Mouse (Mus musculus): Measurements from ENCODE around the gene Cgnl1.
A peak's percentile ranks its signal among the peaks of the same experiment; 100 is the strongest.
"Not testable (repeated sequence)": the region's sequence is repeated elsewhere in the genome, so short reads cannot be mapped to it uniquely, and the experiment has no call there.

Gene Cgnl1

DNA sequence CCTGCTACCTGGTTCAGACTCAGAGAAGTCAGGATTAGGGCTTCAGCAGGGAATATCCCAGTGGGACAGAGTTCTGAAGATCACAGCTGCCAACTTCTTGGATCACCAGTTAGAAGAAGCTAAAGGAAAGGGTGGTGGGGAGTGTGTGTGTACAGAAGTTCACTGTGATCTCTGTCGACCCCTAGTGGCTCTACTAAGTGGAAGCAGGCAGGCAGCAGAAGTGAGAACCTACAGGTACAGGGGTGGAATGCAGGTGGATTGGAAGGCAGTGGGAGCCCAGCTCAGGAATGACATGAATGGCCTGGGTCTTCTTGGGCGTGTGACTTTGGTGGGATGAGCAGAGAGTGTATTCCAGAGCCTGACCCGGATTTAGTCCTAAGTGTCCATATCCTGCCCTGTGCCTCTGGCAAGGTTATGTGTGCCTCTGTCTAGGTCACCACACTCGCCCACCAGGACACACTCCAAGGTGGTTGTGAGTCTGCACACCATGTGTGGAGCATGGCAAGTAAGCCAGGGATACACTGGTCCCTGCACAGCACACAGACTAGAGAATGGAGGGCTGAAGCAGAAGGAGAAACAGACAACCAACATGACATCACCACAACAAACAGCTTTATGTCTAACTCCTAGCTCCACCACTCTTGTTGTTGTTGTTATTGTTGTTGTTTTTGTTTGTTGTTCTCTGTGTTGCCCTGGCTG, 147.4 kb downstream of the Cgnl1 start:
- peak in 1 of 2 experiments; percentile 17 for DNase-seq (ENCODE audit: low spot score in 2 of 2)

DNA sequence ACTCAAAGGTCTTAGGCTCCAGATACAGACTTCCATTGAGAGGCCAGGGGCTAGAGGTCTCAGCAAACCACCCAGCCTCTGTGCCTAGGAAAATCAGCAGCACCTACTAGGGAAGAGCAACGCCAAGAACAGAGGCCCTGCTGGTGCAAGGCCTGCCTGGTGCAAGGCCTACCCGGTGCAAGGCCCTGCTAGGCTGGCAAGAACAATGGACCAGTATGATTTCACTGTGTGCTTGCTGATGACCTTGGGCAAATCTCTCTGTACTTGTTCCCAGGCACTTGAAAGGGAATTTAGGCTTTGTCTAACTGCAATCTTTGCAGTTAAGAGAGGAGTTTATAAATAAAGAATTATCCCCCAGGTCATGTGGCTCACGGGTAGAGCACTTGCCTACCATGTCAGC, 148.8 kb downstream of the Cgnl1 start:
- no peak for DNase-seq (ENCODE audit: low spot score in 2 of 2)

- no peak for DNase-seq (ENCODE audit: low spot score in 2 of 2)
Measured at GRCm38 (mm10) chr9:71621968-71622367, 149.4 kb downstream of the Cgnl1 start.

- DNase-seq (ENCODE audit: low spot score in 2 of 2), result not testable (repeated sequence)
Measured at GRCm38 (mm10) chr9:71620116-71620515, 151.3 kb downstream of the Cgnl1 start.

GRCm38 (mm10) chr9:71617363-71617762, 154.0 kb downstream of the Cgnl1 start:
- no peak for DNase-seq (ENCODE audit: low spot score in 2 of 2)

- DNase-seq (ENCODE audit: low spot score in 2 of 2), result peak; percentile 17 to 75
Measured at GRCm38 (mm10) chr9:71616185-71616584, 155.2 kb downstream of the Cgnl1 start.

- DNase-seq (ENCODE audit: low spot score in 2 of 2), result peak in 1 of 2 experiments; percentile 16
Measured at GRCm38 (mm10) chr9:71614643-71615042, 156.8 kb downstream of the Cgnl1 start.

- DNase-seq (ENCODE audit: low spot score in 2 of 2), result no peak
Measured at GRCm38 (mm10) chr9:71612981-71613380, 158.4 kb downstream of the Cgnl1 start.

DNA sequence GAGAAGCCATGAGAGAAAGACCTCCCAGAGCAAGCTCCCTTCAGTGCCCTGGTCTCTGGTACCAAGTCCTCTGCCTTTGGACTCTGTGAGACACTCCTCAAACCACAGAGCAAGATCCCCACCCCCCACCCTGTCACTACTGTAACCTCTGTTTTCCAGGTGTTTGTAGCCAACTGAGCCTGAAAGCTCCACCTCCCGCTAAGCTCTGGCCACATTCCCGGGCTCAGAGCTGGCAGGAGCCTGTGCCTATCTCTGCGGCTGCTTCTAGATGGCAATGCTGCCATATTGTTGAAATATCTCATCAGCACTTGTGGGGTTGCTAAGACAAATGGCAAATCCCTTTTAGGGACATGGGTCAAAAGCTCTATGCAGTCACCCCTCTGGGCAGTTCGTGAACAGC, 159.5 kb downstream of the Cgnl1 start:
- no peak for DNase-seq (ENCODE audit: low spot score in 2 of 2)

DNA sequence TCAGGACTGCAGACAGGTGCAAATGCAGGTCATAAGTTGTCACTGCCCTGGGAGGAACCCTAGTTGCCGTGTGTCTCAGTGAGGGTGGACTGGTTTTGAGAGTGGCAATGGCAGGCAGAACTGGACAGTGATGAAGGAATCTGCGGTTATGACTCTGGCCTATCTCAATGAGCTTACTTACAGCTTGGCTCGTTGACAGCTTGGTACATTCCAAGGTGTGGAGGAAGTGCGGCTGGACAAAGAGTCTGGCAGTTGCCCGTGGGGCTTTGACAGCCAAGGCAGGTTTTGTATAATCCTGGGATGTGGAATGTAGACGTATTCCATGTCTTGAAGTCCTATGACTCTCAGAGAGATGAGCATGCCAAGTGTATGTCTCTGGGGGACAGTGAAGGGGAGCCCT, 162.4 kb downstream of the Cgnl1 start:
- DNase-seq (ENCODE audit: low spot score in 2 of 2), result no peak

GRCm38 (mm10) chr9:71606296-71607057, 164.9 kb downstream of the Cgnl1 start:
- no peak for DNase-seq (ENCODE audit: low spot score in 2 of 2)

DNA sequence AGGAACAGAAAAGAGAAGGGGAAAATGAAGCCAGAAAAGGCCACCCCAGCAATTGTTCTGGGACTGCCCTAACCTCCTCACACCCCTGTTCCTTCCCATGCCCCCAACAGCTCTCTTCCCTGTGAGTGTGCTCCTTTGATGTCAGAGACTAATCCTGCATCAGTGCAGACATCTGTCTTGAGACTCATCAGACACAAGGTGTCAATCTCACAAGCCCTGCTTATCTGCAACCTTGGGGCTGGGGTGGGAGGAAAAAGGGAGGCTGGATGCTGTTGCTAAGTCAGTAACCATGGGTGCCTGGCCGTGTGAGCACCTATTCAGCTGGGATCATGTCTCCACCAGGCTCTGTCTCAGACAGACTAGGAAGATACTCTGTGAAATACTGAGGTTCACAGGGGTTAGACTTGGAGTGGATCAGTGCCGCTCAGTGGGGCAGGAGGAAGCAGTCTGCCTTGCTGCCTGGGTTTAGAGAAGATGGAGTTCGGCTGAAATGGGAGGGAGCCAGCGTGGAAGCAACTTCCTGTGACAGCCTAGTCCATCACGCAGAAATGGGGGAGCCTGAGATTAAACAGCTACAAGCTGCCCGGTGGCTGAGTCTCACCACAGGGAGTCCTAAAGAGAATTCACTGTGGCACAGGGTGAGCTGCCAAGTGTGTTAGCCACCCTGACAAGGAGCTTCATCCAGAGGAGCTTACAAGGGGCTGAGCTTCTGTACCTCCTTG, 166.3 kb downstream of the Cgnl1 start:
- DNase-seq (ENCODE audit: low spot score in 2 of 2), result no peak

- no peak for DNase-seq (ENCODE audit: low spot score in 2 of 2)
Measured at GRCm38 (mm10) chr9:71599861-71600260, 171.5 kb downstream of the Cgnl1 start.

- no peak for DNase-seq (ENCODE audit: low spot score in 2 of 2)
Measured at GRCm38 (mm10) chr9:71596888-71597287, 174.5 kb downstream of the Cgnl1 start.

- no peak for DNase-seq (ENCODE audit: low spot score in 2 of 2)
Measured at GRCm38 (mm10) chr9:71592577-71593285, 178.7 kb downstream of the Cgnl1 start.

- DNase-seq (ENCODE audit: low spot score in 2 of 2), result peak; percentile 25 to 69
Measured at GRCm38 (mm10) chr9:71591938-71592548, 179.4 kb downstream of the Cgnl1 start, which contains the start of gene Myzap. Myzap (minus strand) TSS chr9:71592360.

GRCm38 (mm10) chr9:71591106-71591505, 180.3 kb downstream of the Cgnl1 start:
- no peak for DNase-seq (ENCODE audit: low spot score in 2 of 2)

DNA sequence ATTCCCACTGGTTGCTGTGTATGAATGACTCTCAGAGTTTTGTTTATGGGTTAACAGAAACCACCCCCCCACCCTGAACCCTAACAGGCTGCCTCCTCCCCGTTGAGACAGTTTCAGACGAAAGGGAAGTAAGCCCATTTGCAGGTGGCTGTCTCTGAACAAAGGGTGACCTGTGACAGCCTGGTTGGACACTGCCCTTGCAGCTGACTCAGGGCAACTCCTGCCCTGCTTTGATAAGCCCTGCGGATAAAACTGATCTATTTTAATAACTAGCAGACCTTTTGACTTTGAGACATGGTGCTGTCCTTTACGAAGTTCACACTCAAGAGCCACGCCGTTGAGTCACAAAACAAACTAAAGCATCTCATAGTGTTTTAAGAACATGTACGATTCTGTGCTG, 181.6 kb downstream of the Cgnl1 start:
- no peak for DNase-seq (ENCODE audit: low spot score in 2 of 2)

DNA sequence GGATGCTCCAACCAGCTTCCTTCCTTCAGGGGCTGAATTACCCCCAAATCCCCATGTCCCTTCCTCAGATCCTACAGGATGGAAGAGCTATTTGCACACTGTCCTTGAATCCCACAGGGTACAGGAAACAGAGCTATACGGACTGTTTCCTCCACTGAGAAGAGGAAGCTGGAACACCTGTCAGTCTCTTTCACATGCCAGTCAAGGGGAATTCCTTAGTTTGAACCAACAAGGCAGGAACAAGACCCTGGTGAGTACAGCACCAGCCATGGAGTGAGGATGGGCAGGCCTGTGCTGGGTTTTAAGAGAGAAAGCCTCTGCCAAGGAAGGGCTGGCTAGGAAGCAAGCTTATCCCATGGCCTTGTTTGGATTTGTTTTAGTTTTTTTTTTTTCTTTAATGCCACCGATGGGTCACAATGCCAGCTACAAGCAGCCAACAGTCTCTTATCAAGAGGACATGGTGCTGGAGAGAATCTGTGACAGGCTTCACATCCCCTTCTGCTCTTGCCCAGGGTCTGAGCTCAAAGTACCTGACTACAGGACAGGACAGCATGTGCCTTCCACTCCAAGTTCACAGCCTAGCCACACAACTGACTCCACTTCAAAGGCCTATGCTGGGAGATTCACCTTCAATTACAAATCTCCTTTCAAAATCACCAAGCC, 182.3 kb downstream of the Cgnl1 start:
- no peak for DNase-seq (ENCODE audit: low spot score in 2 of 2)

GRCm38 (mm10) chr9:71586408-71586807, 185.0 kb downstream of the Cgnl1 start:
- DNase-seq (ENCODE audit: low spot score in 2 of 2), result no peak

- no peak for DNase-seq (ENCODE audit: low spot score in 2 of 2)
Measured at GRCm38 (mm10) chr9:71582771-71583170, 188.6 kb downstream of the Cgnl1 start.
